Mouse (Mus musculus) kidney, postnatal 4 days (tissue): Measurements from ENCODE around the gene Npr1.

ENCODE experiments used
- DNase-seq, 2 experiments: peaks; one replicate each; pipeline ENCODE4 v3.0.0; 2021; ENCODE audit warnings: mixed read lengths in 2 of 2

Gene Npr1

GRCm38 (mm10) chr3:90433381-90434020 lies 32.2 kb downstream of the Npr1 start, which contains the start of gene Ints3:
Gene Ints3, minus strand, starts transcription at chr3:90433622.
- peak; percentile 100 for DNase-seq

- peak in 1 of 2 experiments; percentile 77 for DNase-seq
These were observed 32.9 kb downstream of the Npr1 start for GRCm38 (mm10) chr3:90432811-90433219.

DNA sequence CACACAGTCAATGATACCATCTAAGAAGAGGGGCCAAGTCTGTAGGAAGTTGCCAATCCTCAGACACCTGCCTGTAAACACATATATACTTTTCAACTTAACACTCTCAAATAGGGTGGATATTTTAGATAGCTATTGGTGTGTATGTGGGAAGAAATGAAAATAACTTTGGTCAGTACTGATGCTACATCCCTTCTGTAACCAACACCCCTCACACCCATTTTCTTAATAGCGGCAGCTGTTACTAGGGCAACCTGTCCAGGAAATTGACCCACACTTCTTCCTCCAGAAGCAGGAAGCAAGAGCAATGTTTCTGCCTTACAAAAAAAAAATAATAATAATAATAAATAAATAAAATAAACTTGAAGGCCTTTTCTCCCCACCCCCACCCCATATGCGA lies 33.3 kb downstream of the Npr1 start:
- DNase-seq = no peak

DNA sequence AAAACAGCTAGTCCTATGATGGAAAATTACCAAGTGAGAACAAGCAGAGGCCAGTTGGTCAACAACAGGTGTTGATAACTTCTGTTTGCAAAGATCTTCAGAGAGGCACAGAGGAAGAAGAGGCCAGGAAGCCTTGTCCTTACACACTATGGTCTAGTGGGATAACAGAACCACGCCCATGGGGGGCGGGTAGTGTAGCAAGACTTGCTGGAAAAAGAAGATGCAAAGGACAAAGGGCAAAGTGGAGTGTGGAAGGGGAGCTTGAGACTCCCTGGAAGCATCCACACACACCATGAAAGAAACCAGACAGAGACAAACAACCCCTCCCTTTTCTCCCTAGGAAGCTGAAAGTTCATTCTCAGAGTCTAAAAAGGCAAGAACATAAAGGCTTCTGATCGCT lies 36.1 kb downstream of the Npr1 start:
- peak in 1 of 2 experiments; percentile 44 for DNase-seq

DNA sequence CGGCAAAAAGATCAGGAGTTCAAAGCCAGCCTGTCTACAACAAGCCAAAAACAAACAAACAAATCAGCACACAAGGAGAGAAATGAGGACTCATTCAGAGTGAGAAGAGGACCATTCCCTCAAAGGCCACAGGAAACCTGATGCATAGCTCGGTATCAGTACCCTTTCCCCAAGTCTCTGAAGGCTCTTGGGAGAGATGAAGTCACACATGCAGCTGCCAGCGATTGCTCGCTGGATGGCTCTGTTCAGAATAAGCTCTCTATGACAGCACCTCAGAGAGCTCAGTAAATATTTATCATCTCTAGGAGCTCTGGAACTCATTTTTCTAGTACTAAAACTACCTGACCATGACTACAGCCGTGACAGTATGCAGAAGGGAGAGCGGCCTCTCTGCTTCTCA lies 37.5 kb downstream of the Npr1 start:
- peak in 1 of 2 experiments; percentile 17 for DNase-seq

DNA sequence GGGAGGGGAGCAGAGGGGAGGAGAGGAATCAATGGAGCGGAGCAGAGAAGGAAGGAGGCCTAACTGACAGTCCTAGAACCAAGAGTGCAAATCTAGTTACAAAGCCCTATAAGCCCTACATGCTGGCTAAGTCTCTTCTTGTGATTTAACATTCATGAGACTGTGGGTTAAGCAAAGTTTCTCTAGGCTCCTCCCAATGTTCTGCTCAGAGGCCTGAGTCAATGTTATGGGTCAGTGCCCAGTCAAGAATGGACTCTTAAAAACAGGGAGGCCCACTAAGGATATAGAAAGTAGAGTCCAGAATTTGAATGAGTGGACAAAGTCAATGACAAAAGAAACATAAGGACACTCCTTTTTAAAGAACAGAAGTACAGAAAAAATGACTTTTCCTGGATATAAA lies 38.1 kb downstream of the Npr1 start:
- no peak for DNase-seq

DNA sequence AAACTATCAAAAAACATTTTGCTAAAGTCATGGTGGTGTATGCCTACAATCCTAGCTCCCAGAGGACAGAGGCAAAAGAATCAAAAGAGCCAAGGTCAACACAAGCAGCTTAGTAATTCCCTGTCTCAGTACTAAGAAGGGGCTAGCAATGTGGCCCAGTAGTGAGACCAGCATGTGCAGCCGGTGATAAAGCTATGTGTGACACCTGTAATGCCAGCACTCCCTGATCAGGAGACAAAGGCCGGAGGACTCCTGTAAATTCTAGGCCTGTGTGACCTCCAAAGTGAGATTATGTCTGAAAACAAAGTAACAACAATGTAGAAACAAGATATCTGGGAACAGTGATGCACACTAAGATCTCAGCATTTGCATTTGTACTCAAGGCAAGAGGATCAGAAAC lies 40.2 kb downstream of the Npr1 start:
- DNase-seq = no peak

DNA sequence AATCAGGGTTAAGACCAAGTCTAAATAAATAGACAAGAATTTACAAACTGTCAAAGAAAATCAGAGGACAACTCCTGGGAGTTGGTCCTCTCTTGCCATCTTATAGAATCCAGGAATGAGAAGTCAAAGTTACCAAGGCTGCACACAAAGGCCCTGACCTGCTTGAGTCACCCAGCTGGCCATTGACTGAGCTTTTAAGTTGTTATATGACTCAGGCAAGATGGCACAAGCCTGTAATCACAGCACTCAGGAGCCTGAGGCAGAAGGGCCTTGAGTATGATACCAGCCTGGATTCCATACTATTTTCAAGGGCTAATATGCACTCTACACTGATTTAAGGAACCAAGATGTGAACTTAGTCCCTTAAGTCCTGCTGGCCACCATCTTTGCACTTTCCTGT lies 42.1 kb downstream of the Npr1 start:
- no peak for DNase-seq

GRCm38 (mm10) chr3:90420696-90421095 lies 45.0 kb downstream of the Npr1 start:
- no peak for DNase-seq

DNA sequence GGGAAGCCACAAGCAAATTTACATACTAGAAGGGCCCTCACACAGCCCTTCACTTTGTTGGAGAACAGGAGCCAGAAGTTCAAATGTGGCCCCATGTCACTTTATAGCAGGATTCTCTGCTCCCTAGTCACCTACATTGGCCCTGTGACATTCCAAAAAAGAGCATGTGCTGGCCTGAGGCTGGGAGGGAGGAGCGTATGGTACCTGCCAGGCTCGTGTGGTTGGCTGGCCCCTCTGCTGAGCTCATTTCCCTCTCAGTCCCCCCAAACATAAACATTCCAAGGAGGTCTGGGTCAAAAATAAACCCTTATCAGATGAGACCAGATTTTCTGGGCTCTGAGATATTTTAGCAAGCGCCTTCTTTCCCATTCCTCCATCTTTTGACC lies 52.7 kb downstream of the Npr1 start:
- DNase-seq = no peak

GRCm38 (mm10) chr3:90412312-90413010 lies 53.2 kb downstream of the Npr1 start:
- DNase-seq = peak; percentile 85 to 88

DNA sequence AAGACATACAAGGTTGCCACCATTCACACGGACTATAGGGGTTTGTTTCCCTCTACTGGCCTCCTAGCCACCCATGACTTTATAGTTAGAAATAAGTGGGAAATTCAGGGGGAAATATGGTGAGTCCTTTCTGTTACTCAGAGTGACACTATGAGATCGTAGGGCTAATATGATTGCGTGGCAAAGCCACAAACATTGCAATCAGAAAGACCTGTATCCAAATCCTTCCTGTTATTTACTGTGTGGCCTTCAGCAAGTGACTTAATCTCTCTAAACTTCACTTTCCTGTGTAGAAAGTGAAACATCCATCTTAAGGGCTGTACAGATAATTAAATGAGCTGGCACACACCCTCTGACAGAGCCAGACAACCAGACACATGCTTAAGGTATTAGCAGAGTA lies 56.9 kb downstream of the Npr1 start:
- no peak for DNase-seq

DNA sequence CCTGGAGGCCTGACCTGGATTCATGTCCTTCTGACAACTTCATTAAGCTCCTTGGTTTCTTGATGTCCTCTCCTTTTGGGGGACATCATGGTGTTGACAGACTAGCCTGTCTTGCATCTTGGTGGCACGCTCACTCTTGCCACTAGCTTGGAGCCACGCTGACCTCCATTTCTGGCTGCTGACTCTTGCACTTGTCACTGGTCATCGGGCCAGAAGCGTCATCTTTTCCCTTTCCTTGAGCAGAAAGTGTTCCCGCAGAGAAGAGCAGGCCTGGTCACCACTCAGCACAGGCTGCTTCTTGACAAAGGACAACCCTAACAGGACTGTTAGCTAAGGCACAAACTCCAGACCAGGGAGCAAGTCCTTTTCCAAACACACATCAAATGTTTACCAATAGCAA lies 59.3 kb downstream of the Npr1 start:
- no peak for DNase-seq

DNA sequence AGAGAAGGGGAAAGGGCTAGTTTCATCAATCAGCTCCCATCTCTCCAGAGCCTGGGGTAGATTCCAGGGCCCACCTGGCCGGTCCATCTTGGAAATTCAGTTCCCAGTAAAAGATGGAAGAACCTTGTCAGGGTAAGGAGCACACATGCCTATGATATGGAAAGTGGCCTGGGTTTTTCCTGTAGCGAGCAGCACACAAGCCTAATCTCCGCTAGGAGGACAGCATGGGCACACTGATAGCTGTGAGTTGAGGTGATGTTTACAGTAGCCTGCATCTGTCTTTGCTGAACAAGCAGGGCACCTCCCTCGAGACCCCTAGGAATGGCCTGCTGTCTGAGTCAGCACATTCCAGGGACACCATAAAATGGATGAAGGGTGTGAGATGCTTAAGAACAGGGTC lies 61.1 kb downstream of the Npr1 start:
- no peak for DNase-seq

GRCm38 (mm10) chr3:90404121-90404520 lies 61.5 kb downstream of the Npr1 start:
- DNase-seq = no peak

DNA sequence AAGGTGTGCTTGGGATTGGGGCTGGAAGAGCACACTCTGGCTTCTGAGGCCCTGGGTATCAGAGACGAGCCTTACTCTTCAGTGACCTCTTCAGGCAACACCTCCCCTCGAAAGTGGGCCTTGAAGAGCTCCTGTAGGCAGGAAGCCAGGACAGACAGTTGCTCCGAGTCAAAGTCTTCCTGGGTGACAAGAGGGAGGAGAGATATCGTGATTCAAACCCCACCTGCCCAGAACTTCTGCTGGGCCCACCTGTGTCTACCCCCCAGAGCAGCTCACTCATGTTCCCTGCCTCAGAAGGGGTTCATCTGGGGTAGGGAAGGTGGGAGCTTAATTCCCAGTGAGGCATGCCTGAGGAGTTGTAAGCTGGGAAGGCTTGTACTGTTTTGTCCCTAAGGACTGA lies 64.7 kb downstream of the Npr1 start:
- no peak for DNase-seq
